Mouse (Mus musculus): Measurements from ENCODE around the gene Rnf10. TPM values are rescaled to one million over a fixed set of nuclear protein-coding genes. Genes with fewer than 3 reads are reported as not detected.

The Rnf10 gene
- polyA plus RNA-seq, 1 experiment from 2014 or later: 72.2 TPM

DNA sequence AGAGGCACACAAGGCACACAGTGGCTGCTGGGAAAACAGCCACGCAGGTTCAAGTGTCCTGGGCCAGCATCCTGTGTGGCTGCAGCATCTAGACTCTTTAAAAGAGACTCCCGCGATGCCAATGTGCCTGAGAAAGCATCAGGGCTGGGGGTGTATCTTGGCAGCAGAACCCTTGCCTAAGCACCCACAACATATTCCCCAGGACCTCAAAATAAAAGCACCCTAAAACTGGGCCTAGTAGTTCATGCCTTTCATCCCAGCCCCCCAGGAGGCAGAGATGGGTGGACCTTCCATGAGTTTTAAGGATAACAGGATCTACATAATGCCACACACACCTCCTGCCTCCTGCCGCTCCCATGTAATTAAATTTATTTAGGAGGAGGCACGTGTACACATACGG is 38.2 kb downstream of the Rnf10 start:
- H3K4me2 ChIP-seq: no peak overlapping the region
- peaks cover 15% of the 10 kb centered on the region for H3K27me3 ChIP-seq (replicated peaks; ENCODE audit: control insufficient read depth, insufficient read depth, low read length)
- H3K9ac ChIP-seq (ENCODE audit: low read depth, low read length): no peak overlapping the region
- no peaks in the 10 kb centered on the region for H3K9me3 ChIP-seq (ENCODE audit: control insufficient read depth, low read length)
- H3K4me1 ChIP-seq (replicated peaks; ENCODE audit: control insufficient read depth, insufficient read depth, low read length): peaks cover 7% of the 10 kb centered on the region
- ATAC-seq (replicated peaks; ENCODE audit: low FRiP score) (no peak), DNase-seq (ENCODE audit: low spot score) (no peak)
- H3K27ac ChIP-seq (ENCODE audit: low read depth, low read length): no peak overlapping the region
- no peak overlapping the region for H3K4me3 ChIP-seq (ENCODE audit: low read depth, low read length)
- 70% methylated on average over 6 of the region's 6 CpGs for WGBS
- no peaks in the 10 kb centered on the region for H3K36me3 ChIP-seq (ENCODE audit: control insufficient read depth, insufficient read depth, low read length)

GRCm38 (mm10) chr5:115233031-115233780 is 39.5 kb downstream of the Rnf10 start:
- no peak overlapping the region for H3K9ac ChIP-seq (ENCODE audit: low read depth, low read length)
- H3K4me2 ChIP-seq: no peak overlapping the region
- ATAC-seq (replicated peaks; ENCODE audit: low FRiP score) (no peak), DNase-seq (ENCODE audit: low spot score) (no peak)
- H3K4me3 ChIP-seq (ENCODE audit: low read depth, low read length): no peak overlapping the region
- no peaks in the 10 kb centered on the region for H3K36me3 ChIP-seq (ENCODE audit: control insufficient read depth, insufficient read depth, low read length)
- H3K9me3 ChIP-seq (ENCODE audit: control insufficient read depth, low read length): no peaks in the 10 kb centered on the region
- 86% methylated on average over 14 of the region's 14 CpGs for WGBS
- no peak overlapping the region for H3K27ac ChIP-seq (ENCODE audit: low read depth, low read length)
- H3K4me1 ChIP-seq (replicated peaks; ENCODE audit: control insufficient read depth, insufficient read depth, low read length): peaks cover 4% of the 10 kb centered on the region
- peaks cover 15% of the 10 kb centered on the region for H3K27me3 ChIP-seq (replicated peaks; ENCODE audit: control insufficient read depth, insufficient read depth, low read length)

- H3K27ac ChIP-seq (ENCODE audit: low read depth, low read length): no peak overlapping the region
- no peak for ATAC-seq (replicated peaks; ENCODE audit: low FRiP score)
- H3K9me3 ChIP-seq (ENCODE audit: control insufficient read depth, low read length): no peaks in the 10 kb centered on the region
- H3K27me3 ChIP-seq (replicated peaks; ENCODE audit: control insufficient read depth, insufficient read depth, low read length): peaks cover 15% of the 10 kb centered on the region
- H3K4me1 ChIP-seq (replicated peaks; ENCODE audit: control insufficient read depth, insufficient read depth, low read length): peaks cover 4% of the 10 kb centered on the region
- H3K4me3 ChIP-seq (ENCODE audit: low read depth, low read length): no peak overlapping the region
- no peak overlapping the region for H3K9ac ChIP-seq (ENCODE audit: low read depth, low read length)
- H3K36me3 ChIP-seq (ENCODE audit: control insufficient read depth, insufficient read depth, low read length): no peaks in the 10 kb centered on the region
- WGBS: 63% methylated on average over 6 of the region's 6 CpGs
- no peak overlapping the region for H3K4me2 ChIP-seq
- DNase-seq (ENCODE audit: low spot score): no peak
These were observed 40.2 kb downstream of the Rnf10 start for GRCm38 (mm10) chr5:115232516-115232915.

DNA sequence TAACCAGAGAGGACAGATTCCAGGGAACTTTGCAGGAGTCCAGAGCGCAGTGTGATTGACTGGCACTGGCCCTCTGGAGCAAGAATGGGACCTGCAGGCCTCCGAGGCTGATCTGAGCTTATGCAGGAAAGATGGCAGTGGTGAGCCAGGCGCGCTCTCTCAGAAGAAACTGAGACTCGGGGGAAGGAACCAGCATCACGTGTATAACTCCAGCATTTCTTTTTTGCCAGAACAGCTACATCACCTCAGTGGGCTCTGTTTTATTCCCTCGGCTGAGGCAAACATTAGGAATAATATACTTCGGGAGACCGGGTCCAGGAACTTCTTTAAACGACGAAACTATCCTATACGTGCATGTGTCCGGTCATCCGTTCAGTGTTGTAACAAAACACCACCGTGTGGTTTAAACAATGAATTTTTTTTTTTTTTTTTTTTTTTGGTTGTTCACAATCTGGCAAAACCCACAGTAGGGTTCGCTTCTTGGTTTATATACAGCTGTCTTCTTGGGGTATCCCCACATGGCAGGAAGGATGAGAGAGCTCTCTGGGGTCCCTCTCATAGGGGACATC is 41.1 kb downstream of the Rnf10 start:
- H3K4me3 ChIP-seq (ENCODE audit: low read depth, low read length): no peak overlapping the region
- no peaks in the 10 kb centered on the region for H3K9me3 ChIP-seq (ENCODE audit: control insufficient read depth, low read length)
- peaks cover 15% of the 10 kb centered on the region for H3K27me3 ChIP-seq (replicated peaks; ENCODE audit: control insufficient read depth, insufficient read depth, low read length)
- no peak for DNase-seq (ENCODE audit: low spot score)
- no peaks in the 10 kb centered on the region for H3K36me3 ChIP-seq (ENCODE audit: control insufficient read depth, insufficient read depth, low read length)
- no peak for ATAC-seq (replicated peaks; ENCODE audit: low FRiP score)
- H3K4me1 ChIP-seq (replicated peaks; ENCODE audit: control insufficient read depth, insufficient read depth, low read length): peaks cover 4% of the 10 kb centered on the region; the same call in 1 of the 2 replicates
- H3K4me2 ChIP-seq: no peak overlapping the region
- no peak overlapping the region for H3K27ac ChIP-seq (ENCODE audit: low read depth, low read length)
- no peak overlapping the region for H3K9ac ChIP-seq (ENCODE audit: low read depth, low read length)
- WGBS: 52% methylated on average over 16 of the region's 16 CpGs

DNA sequence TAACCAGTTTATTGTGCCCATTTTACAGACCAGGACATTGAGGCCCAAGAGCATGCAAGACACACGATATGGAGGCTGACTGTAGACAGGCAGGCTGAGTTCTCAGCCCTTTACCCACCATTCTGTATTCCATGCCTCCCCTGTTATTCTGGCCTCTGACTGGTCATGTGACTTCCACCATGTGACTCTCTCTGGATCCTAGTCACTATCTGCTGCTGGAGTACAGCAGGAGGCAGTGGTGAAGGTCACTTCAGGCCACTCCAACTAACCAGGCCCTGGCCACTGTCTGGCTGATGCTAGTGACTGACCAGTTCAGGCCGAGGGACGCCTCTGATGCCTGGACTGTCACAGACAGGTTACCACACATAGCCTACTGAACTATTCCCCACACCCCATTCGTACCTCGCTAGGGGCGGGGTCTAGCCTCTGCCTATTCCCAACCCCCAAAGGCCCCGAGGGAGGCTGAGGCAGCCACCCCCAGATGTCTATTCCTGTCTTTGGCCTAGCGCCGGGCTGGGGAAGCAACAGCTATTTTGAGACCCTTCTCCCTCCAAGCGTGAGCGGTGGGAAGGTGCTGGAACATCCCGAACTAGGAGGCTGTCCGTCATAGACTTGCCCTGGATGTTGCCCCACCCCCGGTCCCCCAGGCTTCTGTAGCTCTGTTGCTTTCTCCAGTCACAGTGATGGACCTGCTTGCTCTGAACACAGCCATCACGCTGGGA is 41.7 kb downstream of the Rnf10 start:
- Histone ChIP-seq H3K9me3 (ENCODE audit: control insufficient read depth, low read length) (no peaks in the 10 kb centered on the region), H3K9ac (ENCODE audit: low read depth, low read length) (no peak overlapping the region), H3K4me2 (no peak overlapping the region), H3K27me3 (replicated peaks; ENCODE audit: control insufficient read depth, insufficient read depth, low read length) (peaks cover 15% of the 10 kb centered on the region), H3K4me1 (replicated peaks; ENCODE audit: control insufficient read depth, insufficient read depth, low read length) (peaks cover 4% of the 10 kb centered on the region; the same call in 1 of the 2 replicates), H3K4me3 (ENCODE audit: low read depth, low read length) (no peak overlapping the region), H3K27ac (ENCODE audit: low read depth, low read length) (no peak overlapping the region), H3K36me3 (ENCODE audit: control insufficient read depth, insufficient read depth, low read length) (no peaks in the 10 kb centered on the region)
- DNase-seq (ENCODE audit: low spot score) (no peak), ATAC-seq (replicated peaks; ENCODE audit: low FRiP score) (no peak)
- 57% methylated on average over 15 of the region's 15 CpGs for WGBS

GRCm38 (mm10) chr5:115222485-115222884 is 50.2 kb downstream of the Rnf10 start:
- Histone ChIP-seq H3K27ac (ENCODE audit: low read depth, low read length) (no peak overlapping the region), H3K4me2 (no peak overlapping the region), H3K4me1 (replicated peaks; ENCODE audit: control insufficient read depth, insufficient read depth, low read length) (no peaks in the 10 kb centered on the region), H3K9me3 (ENCODE audit: control insufficient read depth, low read length) (0 out of 2 replicates have a peak, but pooled peaks cover 2% of the 10 kb centered on the region), H3K36me3 (ENCODE audit: control insufficient read depth, insufficient read depth, low read length) (no peaks in the 10 kb centered on the region; the same call in 1 of the 2 replicates), H3K9ac (ENCODE audit: low read depth, low read length) (no peak overlapping the region), H3K4me3 (ENCODE audit: low read depth, low read length) (no peak overlapping the region), H3K27me3 (replicated peaks; ENCODE audit: control insufficient read depth, insufficient read depth, low read length) (peaks cover 14% of the 10 kb centered on the region)
- WGBS: 66% methylated on average over 3 of the region's 3 CpGs
- DNase-seq (ENCODE audit: low spot score) (no peak), ATAC-seq (replicated peaks; ENCODE audit: low FRiP score) (no peak)

GRCm38 (mm10) chr5:115220931-115221640 is 51.6 kb downstream of the Rnf10 start:
- H3K9ac ChIP-seq (ENCODE audit: low read depth, low read length): no peak overlapping the region
- ATAC-seq (replicated peaks; ENCODE audit: low FRiP score) (no peak), DNase-seq (ENCODE audit: low spot score) (no peak)
- H3K9me3 ChIP-seq (ENCODE audit: control insufficient read depth, low read length): 0 out of 2 replicates have a peak, but pooled peaks cover 2% of the 10 kb centered on the region
- H3K4me2 ChIP-seq: no peak overlapping the region
- H3K27me3 ChIP-seq (replicated peaks; ENCODE audit: control insufficient read depth, insufficient read depth, low read length): peaks cover 19% of the 10 kb centered on the region
- H3K36me3 ChIP-seq (ENCODE audit: control insufficient read depth, insufficient read depth, low read length): no peaks in the 10 kb centered on the region; the same call in 1 of the 2 replicates
- H3K4me1 ChIP-seq (replicated peaks; ENCODE audit: control insufficient read depth, insufficient read depth, low read length): no peaks in the 10 kb centered on the region
- no peak overlapping the region for H3K4me3 ChIP-seq (ENCODE audit: low read depth, low read length)
- WGBS: 39% methylated on average over 13 of the region's 13 CpGs
- no peak overlapping the region for H3K27ac ChIP-seq (ENCODE audit: low read depth, low read length)

- 86% methylated on average over 12 of the region's 12 CpGs for WGBS
- no peaks in the 10 kb centered on the region; the same call in 1 of the 2 replicates for H3K36me3 ChIP-seq (ENCODE audit: control insufficient read depth, insufficient read depth, low read length)
- no peak for ATAC-seq (replicated peaks; ENCODE audit: low FRiP score)
These were observed 54.7 kb downstream of the Rnf10 start for GRCm38 (mm10) chr5:115217998-115218397.

More at GRCm38 (mm10) chr5:115217998-115218397, 54.7 kb downstream of the Rnf10 start:
- Histone ChIP-seq H3K4me3 (ENCODE audit: low read depth, low read length) (no peak overlapping the region), H3K9ac (ENCODE audit: low read depth, low read length) (no peak overlapping the region), H3K27ac (ENCODE audit: low read depth, low read length) (no peak overlapping the region), H3K4me1 (replicated peaks; ENCODE audit: control insufficient read depth, insufficient read depth, low read length) (no peaks in the 10 kb centered on the region), H3K4me2 (no peak overlapping the region), H3K9me3 (ENCODE audit: control insufficient read depth, low read length) (0 out of 2 replicates have a peak, but pooled peaks cover 2% of the 10 kb centered on the region), H3K27me3 (replicated peaks; ENCODE audit: control insufficient read depth, insufficient read depth, low read length) (peaks cover 43% of the 10 kb centered on the region)
- no peak for DNase-seq (ENCODE audit: low spot score)

All from liver, embryonic 11.5 days (tissue).